Mouse (Mus musculus): ENCODE data around the gene E330017A01Rik.

DNA sequence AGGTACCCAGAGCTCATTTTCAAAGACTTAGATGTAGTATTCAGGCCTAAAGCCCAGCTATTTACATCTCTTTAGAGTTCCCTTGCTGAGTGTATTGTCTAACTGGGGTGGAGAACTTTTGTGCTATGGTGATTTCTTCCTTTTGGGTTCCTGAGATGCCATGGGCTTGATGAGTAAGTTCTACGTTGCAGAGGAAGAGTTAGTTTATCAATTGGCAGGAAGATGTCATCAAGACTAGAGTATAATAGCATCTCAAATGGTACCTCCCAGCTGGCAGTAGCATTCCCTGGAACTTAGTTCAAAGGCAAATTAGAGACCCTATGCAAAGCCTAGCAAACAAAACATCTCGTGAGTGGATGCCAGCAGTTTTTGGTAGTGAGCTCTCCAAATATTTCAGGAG lies 2.7 kb downstream of the E330017A01Rik start:
- TF ChIP-seq CTCF (IDR thresholded peaks at IDR 0.05; ENCODE audit: low read depth) (no peak), EP300 (IDR thresholded peaks at IDR 0.05; ENCODE audit: low read depth) (no peak)

All from liver, postnatal 0 days (tissue).